Mouse (Mus musculus) neural tube, embryonic 12.5 days (tissue): Measurements from ENCODE around the gene Clec4a1. TPM values are rescaled to one million over a fixed set of nuclear protein-coding genes. Genes with fewer than 3 reads are reported as not detected.

Experiments used
- ATAC-seq: fragments of 200-750 bp; cut with Nextera tagmentation; 2 replicates; pipeline ENCODE4 v1.8.0; 2017; ENCODE audit warnings: low read depth, mild to moderate bottlenecking, moderate TSS enrichment, moderate library complexity; ENCODE audit not compliant: low FRiP score
- H3K27ac ChIP-seq: fragments of 300-500 bp; sonication (generic); 2 replicates; pipeline ENCODE4 v1.5.1; 2016
- H3K27me3 ChIP-seq: fragments of 300-500 bp; sonication (generic); replicated peaks from 2 replicates; pipeline ENCODE4 v1.6.1; 2016; ENCODE audit warnings: mild to moderate bottlenecking
- H3K36me3 ChIP-seq: fragments of 300-500 bp; sonication (generic); 2 replicates; pipeline ENCODE4 v1.6.1; 2016; ENCODE audit warnings: mild to moderate bottlenecking
- H3K4me1 ChIP-seq: fragments of 300-500 bp; sonication (generic); 2 replicates; pipeline ENCODE4 v1.6.1; 2016
- H3K4me2 ChIP-seq: fragments of 300-500 bp; sonication (generic); replicated peaks from 2 replicates; pipeline ENCODE4 v1.6.1; 2016; ENCODE audit warnings: mild to moderate bottlenecking
- H3K4me3 ChIP-seq: fragments of 300-500 bp; sonication (generic); 2 replicates; pipeline ENCODE4 v1.5.1; 2016
- H3K9ac ChIP-seq: fragments of 300-500 bp; sonication (generic); 2 replicates; pipeline ENCODE4 v1.6.1; 2016; ENCODE audit warnings: mild to moderate bottlenecking
- H3K9me3 ChIP-seq: fragments of 300-500 bp; sonication (generic); 2 replicates; pipeline ENCODE4 v1.6.1; 2016; ENCODE audit warnings: mild to moderate bottlenecking
- WGBS: fragments of 180-500 bp; shearing (Covaris S2); methylation state at CpG from one replicate; pipeline ENCODE4 v1.1.7; 2016; 5-methylcytosine and 5-hydroxymethylcytosine counted together
- polyA plus RNA-seq: library from polyadenylated mRNA; unstranded; fragments of >200 nt; fragmentation: Nextera tagmentation; extraction: Ambion mirVana; gene quantifications from 2 replicates; pipeline ENCODE4 v1.2.1, GENCODE M21; 2016

Gene Clec4a1
- polyA plus RNA-seq, 1 experiment from 2014 or later = 0.52 TPM

GRCm38 (mm10) chr6:122934845-122935244 lies 13.2 kb downstream of the Clec4a1 start:
- no peak overlapping the region for H3K4me3 ChIP-seq

GRCm38 (mm10) chr6:122939618-122940017 lies 18.0 kb downstream of the Clec4a1 start:
- Histone ChIP-seq H3K9ac (no peak overlapping the region), H3K4me1 (no peaks in the 10 kb centered on the region), H3K27me3 (no peaks in the 10 kb centered on the region), H3K4me3 (no peak overlapping the region), H3K36me3 (no peaks in the 10 kb centered on the region), H3K9me3 (no peaks in the 10 kb centered on the region), H3K27ac (no peak overlapping the region), H3K4me2 (no peak overlapping the region)
- WGBS = 83% methylated on average over 5 of the region's 5 CpGs
- ATAC-seq = no peak

More at GRCm38 (mm10) chr6:122934845-122935244, 13.2 kb downstream of the Clec4a1 start:
- Histone ChIP-seq H3K9me3 (no peaks in the 10 kb centered on the region), H3K4me2 (no peak overlapping the region), H3K27ac (no peak overlapping the region), H3K36me3 (no peaks in the 10 kb centered on the region), H3K9ac (no peak overlapping the region), H3K27me3 (no peaks in the 10 kb centered on the region), H3K4me1 (no peaks in the 10 kb centered on the region)
- ATAC-seq = no peak
- WGBS = 91% methylated on average over 3 of the region's 3 CpGs

- Histone ChIP-seq H3K9me3 (no peaks in the 10 kb centered on the region), H3K36me3 (no peaks in the 10 kb centered on the region), H3K27me3 (no peaks in the 10 kb centered on the region), H3K4me1 (no peaks in the 10 kb centered on the region), H3K27ac (no peak overlapping the region), H3K4me3 (no peak overlapping the region), H3K9ac (no peak overlapping the region), H3K4me2 (no peak overlapping the region)
- 84% methylated on average over 2 of the region's 2 CpGs for WGBS
- ATAC-seq = no peak
Observed at GRCm38 (mm10) chr6:122946760-122947159, 25.1 kb downstream of the Clec4a1 start.

GRCm38 (mm10) chr6:122952401-122952800 lies 30.8 kb downstream of the Clec4a1 start, which contains the start of gene Clec4a3:
Clec4a3 (plus strand) TSS chr6:122952515.
- no peaks in the 10 kb centered on the region for H3K9me3 ChIP-seq
- H3K4me2 ChIP-seq = no peak within 1 kb of the TSS

GRCm38 (mm10) chr6:122964562-122964961 lies 42.9 kb downstream of the Clec4a1 start:
- WGBS = 84% methylated on average over 2 of the region's 2 CpGs
- no peaks in the 10 kb centered on the region for H3K27me3 ChIP-seq
- H3K27ac ChIP-seq = no peak overlapping the region
- ATAC-seq = no peak
- H3K9me3 ChIP-seq = no peaks in the 10 kb centered on the region
- H3K9ac ChIP-seq = no peak overlapping the region
- H3K4me1 ChIP-seq = no peaks in the 10 kb centered on the region
- H3K36me3 ChIP-seq = no peaks in the 10 kb centered on the region
- H3K4me3 ChIP-seq = no peak overlapping the region
- H3K4me2 ChIP-seq = no peak overlapping the region

More at GRCm38 (mm10) chr6:122952401-122952800, 30.8 kb downstream of the Clec4a1 start, which contains the start of gene Clec4a3:
- no peak within 1 kb of the TSS for H3K4me3 ChIP-seq
- no peak within 1 kb of the TSS for H3K9ac ChIP-seq
- ATAC-seq = no peak
- H3K4me1 ChIP-seq = no peaks in the 10 kb centered on the region
- no peaks in the 10 kb centered on the region for H3K27me3 ChIP-seq
- no peak within 1 kb of the TSS for H3K27ac ChIP-seq
- 83% methylated on average over 8 of the region's 8 CpGs for WGBS
- H3K36me3 ChIP-seq = no peaks in the 10 kb centered on the region

- ATAC-seq = no peak
- Histone ChIP-seq H3K36me3 (no peaks in the 10 kb centered on the region), H3K4me2 (no peak overlapping the region), H3K27me3 (no peaks in the 10 kb centered on the region), H3K27ac (no peak overlapping the region), H3K4me3 (no peak overlapping the region), H3K9me3 (no peaks in the 10 kb centered on the region), H3K4me1 (no peaks in the 10 kb centered on the region), H3K9ac (no peak overlapping the region)
- WGBS = 90% methylated on average over 2 of the region's 2 CpGs
Observed at GRCm38 (mm10) chr6:122969048-122969447, 47.4 kb downstream of the Clec4a1 start.

Other genes with a start within 250 kb of the Clec4a1 start
- gene Nanog, start 214.4 kb upstream of the Clec4a1 start, polyA plus RNA-seq = 0.09 and 0.17 TPM in 2 replicates
- 22.6 and 26.1 TPM in 2 replicates for gene Slc2a3, start 120.2 kb upstream of the Clec4a1 start, polyA plus RNA-seq
- 5.5 TPM in 2 replicates for gene Foxj2, start 101.9 kb upstream of the Clec4a1 start, polyA plus RNA-seq
- 1.7 and 2.1 TPM in 2 replicates for gene C3ar1, start 65.7 kb upstream of the Clec4a1 start, polyA plus RNA-seq
- gene Necap1, start 47.4 kb upstream of the Clec4a1 start, polyA plus RNA-seq = 90.9 and 100 TPM in 2 replicates
- 0.34 and 0.44 TPM in 2 replicates for gene Clec4a3, start 30.7 kb downstream of the Clec4a1 start, polyA plus RNA-seq
- gene Clec4a4, start 68.5 kb downstream of the Clec4a1 start, polyA plus RNA-seq = not detected in 2 replicates
- gene Clec4b1, start 128.1 kb downstream of the Clec4a1 start, polyA plus RNA-seq = not detected in 2 replicates
- 0.79 and 1.2 TPM in 2 replicates for gene Clec4a2, start 184.6 kb downstream of the Clec4a1 start, polyA plus RNA-seq